Mouse (Mus musculus) gastrocnemius, postnatal 25 days (tissue): ENCODE measurements around the gene Cdc26. TPM values are rescaled to one million over a fixed set of nuclear protein-coding genes. Genes with fewer than 3 reads are reported as not detected.

Source experiments
- DNase-seq: peaks from one replicate; pipeline ENCODE4 v3.0.0; 2022
- total RNA-seq, 2 experiments: library from RNA; stranded (reverse); gene quantifications; 1 replicate in 1 of 2; 2 replicates in 1 of 2; pipeline ENCODE4 v1.2.3; 2021

The Cdc26 gene
- total RNA-seq, 2 experiments from 2014 or later: 40.4 to 43.7 TPM

DNA sequence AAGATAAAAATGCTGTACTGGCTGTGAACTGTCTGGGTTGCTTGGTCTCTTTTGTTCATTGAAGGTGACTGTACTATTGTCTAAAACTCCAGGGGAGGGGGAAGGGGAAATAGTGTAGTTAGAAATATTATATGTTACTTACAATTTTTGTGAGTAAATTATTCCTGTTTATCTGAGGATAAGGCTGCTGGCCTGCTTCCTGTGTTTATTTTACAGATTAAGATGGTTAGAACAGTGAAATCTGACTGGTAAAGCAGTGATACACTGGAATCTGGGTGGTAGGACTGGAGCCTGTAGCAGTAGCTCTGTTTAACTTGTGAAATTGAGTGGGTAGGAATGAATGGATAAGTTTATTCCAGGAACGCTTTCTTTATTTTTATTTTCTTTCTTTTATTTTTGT lies 46.4 kb downstream of the Cdc26 start:
- DNase-seq: no peak

DNA sequence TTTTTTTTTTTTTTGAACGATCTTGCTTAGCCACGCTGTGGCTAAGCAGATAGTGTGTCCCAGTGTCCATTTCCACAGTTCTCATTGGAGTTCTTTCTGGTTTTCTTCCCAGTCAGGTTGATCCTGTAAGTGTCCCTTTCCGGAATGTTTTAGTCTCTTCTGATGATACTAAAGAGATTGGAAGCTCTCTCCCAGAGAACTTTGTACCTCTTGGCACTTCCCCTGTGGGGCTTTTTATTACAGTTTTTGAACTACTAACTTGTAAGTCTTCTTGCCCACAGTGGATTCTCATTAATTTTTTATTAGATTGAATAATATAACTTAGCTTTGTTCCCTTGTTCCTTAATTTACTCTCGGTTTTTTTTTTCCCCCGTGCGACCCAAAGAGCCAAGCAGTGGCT lies 46.9 kb downstream of the Cdc26 start:
- no peak for DNase-seq

DNA sequence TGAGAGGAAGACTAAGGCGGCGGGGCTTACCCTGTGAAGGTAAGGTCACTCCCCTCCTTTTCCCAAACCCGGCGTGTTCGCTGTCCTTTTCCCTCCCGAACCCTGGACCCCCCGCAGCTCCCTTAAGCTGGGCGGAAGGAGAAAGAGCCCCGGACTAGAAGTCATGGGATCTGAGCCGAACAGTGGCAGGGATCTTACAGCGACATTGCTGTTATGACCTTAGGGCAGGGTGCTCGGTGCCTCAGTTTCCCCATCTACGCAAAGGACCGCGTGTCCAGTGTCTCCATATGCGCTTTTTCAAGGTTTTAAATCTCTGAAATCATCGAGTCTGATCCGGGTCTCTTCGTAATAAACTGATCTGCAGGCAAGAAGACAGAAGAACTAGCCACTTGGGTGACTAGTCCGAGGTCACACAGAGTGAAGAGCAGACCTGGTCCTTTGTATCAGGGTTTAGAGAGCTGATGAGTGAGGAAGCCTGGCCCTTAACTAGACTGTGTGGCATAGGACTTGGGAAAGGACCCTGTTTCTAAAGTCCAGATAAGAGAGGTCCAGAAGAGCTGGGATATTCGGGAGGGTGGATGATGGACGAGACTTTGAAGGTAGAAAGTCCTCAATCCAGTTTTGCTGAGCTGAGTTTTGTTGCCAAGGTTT lies 47.5 kb downstream of the Cdc26 start:
- DNase-seq: no peak

DNA sequence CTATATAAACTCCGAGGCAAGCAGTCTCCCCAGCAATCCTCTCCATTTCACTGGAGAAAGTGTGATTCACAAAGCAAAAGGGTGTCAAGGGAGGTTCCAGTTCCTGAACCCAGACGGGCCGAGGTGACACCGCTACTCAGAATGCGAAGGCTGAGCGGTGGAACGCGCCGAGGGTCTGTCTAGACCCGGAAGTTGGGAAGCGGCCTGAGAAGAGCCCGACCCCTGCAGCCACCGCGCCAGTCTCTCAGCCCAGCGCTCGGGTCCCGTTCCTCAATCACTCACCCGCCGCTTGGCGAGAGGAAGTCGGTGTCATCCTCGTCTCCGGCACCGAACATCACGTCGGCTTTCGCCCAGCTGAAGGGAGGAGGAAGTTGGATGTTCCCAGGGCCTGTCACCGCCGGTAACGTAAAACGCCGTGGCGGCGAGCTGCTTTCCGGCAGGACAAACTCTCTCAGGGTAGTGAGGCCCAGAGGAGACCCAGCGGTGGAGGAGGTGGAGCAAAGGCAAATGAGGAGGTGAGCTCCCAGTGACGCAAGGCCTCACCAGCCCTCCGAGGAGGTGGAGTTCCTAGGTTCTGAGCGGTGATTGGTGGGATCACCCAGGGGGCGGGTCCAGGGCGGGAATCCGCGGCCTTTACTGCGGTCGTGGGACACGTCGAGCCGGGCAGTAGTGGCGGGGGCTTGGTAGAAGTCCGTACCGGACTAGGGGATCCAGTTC lies 48.2 kb downstream of the Cdc26 start, which contains the start of the genes Fkbp15 and Slc31a1:
Fkbp15 (minus strand) TSS at position 461 of the 717 bp plus-strand sequence.
Slc31a1 (plus strand) TSS at position 640 of the 717 bp plus-strand sequence.
- peak; percentile 98 for DNase-seq

DNA sequence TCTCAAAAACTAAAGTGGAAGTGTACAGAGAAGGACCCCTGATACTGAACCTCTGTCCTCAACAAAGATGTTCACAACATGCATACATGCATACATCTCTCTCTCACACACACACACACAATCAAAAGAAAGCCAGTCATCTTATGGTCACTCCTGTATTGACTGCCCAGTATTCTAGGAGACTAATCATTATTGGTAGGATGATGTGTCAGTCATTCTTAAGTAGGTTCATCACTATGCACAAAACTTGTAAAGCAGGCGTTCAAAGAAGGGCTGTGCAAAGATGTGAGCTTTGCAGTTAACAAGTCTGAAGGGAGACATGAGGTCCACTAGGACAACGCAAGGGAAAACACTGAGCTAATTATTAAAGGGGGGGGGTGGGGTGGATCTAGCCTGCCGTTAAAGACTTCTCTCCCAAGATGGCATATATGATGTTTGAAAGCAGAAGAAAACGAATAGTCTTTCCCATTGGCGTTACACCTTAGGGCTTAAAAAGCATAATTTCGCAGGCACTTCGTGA lies 49.1 kb downstream of the Cdc26 start:
- DNase-seq: no peak

DNA sequence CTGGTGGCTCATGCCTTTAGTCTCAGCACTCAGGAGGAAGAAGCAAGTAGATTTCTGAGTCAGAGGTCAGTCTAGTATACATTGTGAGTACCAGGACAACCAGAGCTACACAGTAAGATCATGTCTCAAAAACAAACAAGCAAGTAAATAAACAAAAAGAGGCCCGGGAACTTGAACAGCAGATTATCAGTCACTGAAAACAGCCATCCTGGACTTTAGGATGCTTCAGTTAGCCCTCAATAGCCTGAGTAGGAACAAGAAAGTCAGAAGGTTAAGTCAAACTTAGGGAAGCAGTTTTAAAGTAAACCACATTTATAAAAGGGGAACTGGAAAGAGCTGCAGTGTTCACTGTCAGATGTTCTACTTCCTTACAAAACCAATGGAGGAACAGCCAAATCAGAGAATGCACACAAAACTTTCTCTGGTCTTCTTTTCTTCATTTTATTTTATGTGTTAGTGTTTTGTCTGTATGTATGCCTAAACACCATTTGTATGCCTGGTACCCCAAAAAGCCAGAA lies 50.8 kb downstream of the Cdc26 start:
- no peak for DNase-seq

DNA sequence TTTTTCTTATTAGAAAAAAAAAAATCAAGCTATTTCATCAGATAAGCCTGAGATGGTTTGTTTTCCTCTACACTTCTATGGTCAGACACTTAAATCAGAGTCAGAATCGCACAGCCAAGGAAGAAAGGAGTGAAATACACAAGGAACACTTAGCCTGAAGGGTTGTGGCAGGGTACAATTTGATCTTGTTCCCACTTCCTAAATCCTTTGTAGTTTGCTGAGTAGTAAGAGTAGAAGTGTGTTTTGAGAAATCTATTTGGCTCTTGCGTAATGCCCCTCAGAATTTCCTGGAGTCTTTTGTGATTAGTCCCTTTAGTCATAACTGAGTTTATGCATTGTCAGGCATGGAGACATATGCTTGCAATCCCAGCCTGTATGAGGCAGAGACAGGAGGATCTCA lies 59.1 kb downstream of the Cdc26 start:
- DNase-seq: no peak

DNA sequence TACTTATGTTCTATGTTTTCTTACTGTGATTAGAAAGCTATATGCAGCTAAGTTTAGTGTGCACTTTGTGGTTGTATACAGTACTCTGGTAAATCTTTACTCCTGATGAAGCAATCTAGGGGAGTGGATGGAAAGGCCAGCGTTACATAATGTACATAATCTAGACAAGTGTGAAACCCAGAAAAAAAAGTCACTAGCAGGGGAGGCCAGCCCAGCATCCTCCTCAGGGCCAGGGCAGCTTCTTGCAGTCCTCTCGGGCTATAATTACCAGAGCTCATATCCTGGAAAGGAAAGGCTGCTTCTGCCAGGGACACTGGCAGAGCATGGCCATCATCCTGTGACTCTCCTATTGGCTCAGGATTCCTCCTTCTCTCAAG lies 60.1 kb downstream of the Cdc26 start:
- peak; percentile 18 for DNase-seq

DNA sequence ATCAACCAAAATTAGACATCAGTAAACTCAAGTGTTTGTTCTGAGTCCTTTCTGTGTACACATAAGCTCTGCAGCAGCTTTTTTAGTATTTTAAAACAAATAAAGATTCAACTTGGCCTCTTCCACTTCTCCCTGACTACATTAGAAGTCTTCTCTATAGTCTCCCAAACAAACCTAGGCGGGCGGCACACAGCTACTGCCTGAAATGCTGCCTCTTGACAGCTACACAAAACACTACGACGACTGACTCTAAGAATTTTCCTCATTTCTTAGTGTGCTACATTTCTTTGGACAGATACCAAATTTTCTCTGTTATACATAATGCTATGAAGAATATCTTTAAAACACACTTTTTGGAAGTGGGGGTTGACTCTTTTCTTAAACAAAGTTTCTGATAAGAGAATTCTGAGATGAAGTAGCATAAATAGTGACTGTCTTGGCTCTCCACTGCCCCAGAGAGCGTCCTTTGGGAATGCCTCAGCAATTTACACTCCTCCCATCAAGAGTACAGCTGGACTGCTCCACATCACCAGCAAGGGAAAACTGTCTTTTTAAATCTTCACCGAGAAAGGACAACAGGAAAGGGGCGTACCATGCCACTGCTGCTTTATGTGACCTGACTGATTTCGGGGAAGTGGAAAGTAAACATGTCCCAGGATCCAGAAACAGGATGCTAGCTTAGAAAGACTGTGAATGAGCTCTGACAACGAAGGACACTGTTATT lies 60.7 kb downstream of the Cdc26 start:
- DNase-seq: no peak

DNA sequence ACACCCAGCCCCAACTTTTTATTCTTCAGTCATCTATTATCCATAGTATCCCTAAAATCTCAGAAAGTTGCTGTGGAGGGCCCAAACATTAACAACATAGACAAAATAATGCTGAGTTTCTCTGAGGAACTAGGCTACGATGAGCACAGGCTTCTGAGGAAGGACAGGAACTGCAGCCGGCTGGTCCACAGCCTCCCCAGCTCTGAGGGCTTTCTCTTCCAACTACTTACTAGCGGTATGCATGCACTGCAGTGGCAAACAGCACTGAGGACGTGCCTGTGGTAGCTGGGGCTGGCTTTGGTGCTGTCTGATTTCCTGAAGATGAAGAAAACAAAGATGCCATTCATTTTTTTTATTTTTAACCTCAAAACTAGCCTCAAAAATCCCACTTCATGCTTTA lies 62.6 kb downstream of the Cdc26 start:
- no peak for DNase-seq

DNA sequence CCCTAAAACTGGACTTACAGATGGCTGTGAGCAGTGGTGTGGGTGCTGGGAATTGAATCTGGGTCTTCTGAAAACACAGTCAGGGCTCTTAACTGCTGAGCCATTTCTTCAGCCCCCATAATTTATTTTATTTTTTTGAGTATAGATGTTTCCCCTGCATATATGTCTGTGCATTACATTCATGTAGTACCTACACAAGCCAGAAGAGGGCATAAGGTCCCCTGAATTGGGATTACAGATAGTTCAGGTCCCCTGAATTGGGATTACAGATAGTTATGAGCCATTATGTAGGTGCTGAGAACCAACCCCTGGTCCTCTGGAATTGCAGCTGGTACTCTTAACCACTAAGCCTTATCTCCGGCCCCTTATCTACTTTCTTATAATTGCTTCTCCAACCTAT lies 64.4 kb downstream of the Cdc26 start:
- no peak for DNase-seq

DNA sequence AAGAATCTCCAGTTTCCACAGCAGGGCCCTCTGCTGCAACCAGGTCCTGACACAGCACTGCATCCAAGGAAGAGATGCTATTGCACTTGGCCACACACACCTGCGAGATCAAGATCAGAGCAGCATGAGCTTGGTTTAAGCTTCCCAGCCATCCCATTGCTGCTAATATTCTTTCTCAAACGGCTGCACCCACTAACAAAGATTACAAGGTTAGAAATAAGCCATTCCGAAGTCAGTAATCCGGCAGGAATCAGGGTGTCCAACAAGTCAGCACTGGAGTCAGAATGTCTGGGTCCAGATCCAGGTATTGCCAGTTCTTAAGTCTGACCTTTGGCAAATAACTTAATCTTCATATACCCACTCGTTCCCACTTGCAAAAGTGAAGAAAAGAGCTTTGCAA lies 69.9 kb downstream of the Cdc26 start:
- no peak for DNase-seq

Other genes with a start within 250 kb of the Cdc26 start
- 1 to 10 TPM in 1 of 2 experiments, under 1 TPM in 1; 0.86 to 1.2 TPM for gene Zfp37, start 177.6 kb downstream of the Cdc26 start, total RNA-seq
- gene Slc31a2, start 146.1 kb downstream of the Cdc26 start, total RNA-seq: 1 to 10 TPM; 3.9 to 4.6 TPM
- 10 to 100 TPM; 11.7 to 13.2 TPM for gene Fkbp15, start 48.1 kb downstream of the Cdc26 start, total RNA-seq
- 10 to 100 TPM; 10.8 to 12.3 TPM for gene Slc31a1, start 47.9 kb downstream of the Cdc26 start, total RNA-seq
- gene Prpf4, start 155 bp upstream of the Cdc26 start, total RNA-seq: 10 to 100 TPM; 13.3 to 15.1 TPM
- gene Rnf183, start 26.6 kb upstream of the Cdc26 start, total RNA-seq: not detected
- not detected for gene Wdr31, start 62.3 kb upstream of the Cdc26 start, total RNA-seq
- under 1 TPM; 0.15 to 0.16 TPM for gene Bspry, start 71.4 kb upstream of the Cdc26 start, total RNA-seq
- 1 to 10 TPM; 1.7 to 2.2 TPM for gene Hdhd3, start 94.8 kb upstream of the Cdc26 start, total RNA-seq
- 10 to 100 TPM; 20.9 to 21.3 TPM for gene Alad, start 111.3 kb upstream of the Cdc26 start, total RNA-seq
- 10 to 100 TPM; 15.5 to 15.9 TPM for gene Pole3, start 116.4 kb upstream of the Cdc26 start, total RNA-seq
- gene 4933430I17Rik, start 116.7 kb upstream of the Cdc26 start, total RNA-seq: under 1 TPM in 1 of 2 experiments, not detected in 1; 0.20 TPM
- gene Rgs3, start 151.2 kb upstream of the Cdc26 start, total RNA-seq: 10 to 100 TPM; 10.5 to 11.2 TPM